Comparison of ENCODE assay signal across 9 mouse cellular contexts in the genomic region with DNA sequence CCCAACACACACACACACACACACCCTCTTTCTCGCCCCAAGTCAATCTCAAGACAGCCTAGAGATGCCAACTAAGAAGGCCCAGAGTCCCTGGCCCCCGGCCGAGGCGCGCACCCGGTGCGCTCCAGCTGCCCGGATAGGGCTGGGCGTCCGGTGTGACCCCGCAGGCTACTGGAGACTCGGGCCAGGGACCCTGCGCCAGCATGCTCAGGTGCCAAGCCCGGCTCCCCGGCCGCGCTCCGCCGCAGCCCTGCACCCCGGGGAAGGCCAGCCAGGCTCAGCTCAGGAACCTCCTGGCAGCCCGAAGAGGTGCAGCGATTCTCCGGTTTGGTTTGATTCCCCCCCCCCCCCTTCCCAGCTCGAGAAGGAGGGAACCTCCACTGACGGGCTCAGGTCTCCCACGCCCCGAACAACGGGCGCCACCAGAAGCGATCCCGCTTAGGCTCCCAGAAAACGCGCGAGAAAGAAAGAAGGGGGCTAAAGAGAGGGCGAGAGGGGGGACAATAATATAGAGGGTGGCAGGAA. TPM values are rescaled to one million over a fixed set of nuclear protein-coding genes. Genes with fewer than 3 reads are reported as not detected.
DNase-seq lines count a peak whose midpoint lies in the region; ATAC-seq lines count a peak whose summit lies in the region.
"Had no signal": no experiment of that assay in that cellular context is flagged by ENCODE, and none has a peak within 500 bp of the region (broad histone marks: within the 10 kb centered on the region; RNA-seq: fewer than 3 reads in every experiment).

No protein-coding gene starts in this region.

- WGBS in heart, embryonic 14.5 days: under 1% methylated on average over 35 of the region's 35 CpGs
- under 1% methylated on average over 34 of the region's 35 CpGs for WGBS in kidney, embryonic 16.5 days
- 2% methylated on average over 35 of the region's 35 CpGs for WGBS in liver, embryonic 15.5 days (ENCODE audit: insufficient replicate concordance)

- peak overlapping the region; percentile 88 for H3K9ac ChIP-seq in heart, embryonic 14.5 days (ENCODE audit: low read length)
- H3K9ac ChIP-seq in kidney, embryonic 16.5 days (replicated peaks; ENCODE audit: low read length): peak overlapping the region; percentile 72
- H3K9ac ChIP-seq in liver, embryonic 15.5 days: no peak overlapping the region

- peak; percentile 29 for ATAC-seq in heart, embryonic 14.5 days (ENCODE audit: insufficient number of reproducible peaks, insufficient read depth, low FRiP score, low read depth)
- peak; percentile 65 for ATAC-seq in kidney, embryonic 16.5 days (ENCODE audit: low FRiP score, low TSS enrichment)
- no peak for ATAC-seq in liver, embryonic 15.5 days (ENCODE audit: insufficient read depth)

- no peaks in the 10 kb centered on the region for H3K9me3 ChIP-seq in heart, embryonic 14.5 days (ENCODE audit: control insufficient read depth, low read length)
- no peaks in the 10 kb centered on the region for H3K9me3 ChIP-seq in kidney, embryonic 16.5 days (ENCODE audit: low read length)
- no peaks in the 10 kb centered on the region for H3K9me3 ChIP-seq in liver, embryonic 15.5 days (replicated peaks)

- no peaks in the 10 kb centered on the region; the same call in 1 of the 2 replicates for H3K27me3 ChIP-seq in heart, embryonic 14.5 days (ENCODE audit: control insufficient read depth, insufficient read depth, low read length)
- H3K27me3 ChIP-seq in kidney, embryonic 16.5 days (ENCODE audit: insufficient read depth, low read length): peaks cover 43% of the 10 kb centered on the region
- H3K27me3 ChIP-seq in liver, embryonic 15.5 days: peaks cover 55% of the 10 kb centered on the region

- peaks cover 0 to 18% of the 10 kb centered on the region in 2 experiments; a peak in 3 of 4 replicates for H3K4me1 ChIP-seq in heart, embryonic 14.5 days (ENCODE audit: control insufficient read depth in 2 of 2, insufficient read depth in 2 of 2, low read length in 2 of 2)
- H3K4me1 ChIP-seq in kidney, embryonic 16.5 days (ENCODE audit: insufficient read depth, low read length): 0 out of 2 replicates have a peak, but pooled peaks cover 7% of the 10 kb centered on the region
- H3K4me1 ChIP-seq in liver, embryonic 15.5 days (replicated peaks): 0 out of 2 replicates have a peak, but pooled peaks cover 6% of the 10 kb centered on the region

- peak; percentile 95 for DNase-seq in heart, adult 11 months
- DNase-seq in heart, adult 8-10 months (ENCODE audit: low spot score): no peak
- DNase-seq in embryo, embryonic 10.5 days (ENCODE audit: low spot score): peak; percentile 31
- DNase-seq in right cerebral cortex, adult 18-20 months: peak; percentile 30
- DNase-seq in thymus, adult 18-20 months: no peak

- no peaks in the 10 kb centered on the region for H3K36me3 ChIP-seq in heart, embryonic 14.5 days (ENCODE audit: control insufficient read depth, insufficient read depth, low read length)
- H3K36me3 ChIP-seq in kidney, embryonic 16.5 days (ENCODE audit: insufficient read depth, low read length): no peaks in the 10 kb centered on the region
- H3K36me3 ChIP-seq in liver, embryonic 15.5 days (replicated peaks): no peaks in the 10 kb centered on the region

- peak overlapping the region; percentile 81 to 83 for H3K4me3 ChIP-seq in heart, embryonic 14.5 days (ENCODE audit: control insufficient read depth in 1 of 2, insufficient read depth in 1 of 2, low read depth in 1 of 2, low read length in 2 of 2)
- peak overlapping the region; percentile 74 for H3K4me3 ChIP-seq in kidney, embryonic 16.5 days (ENCODE audit: low read length)
- peak overlapping the region; percentile 46 for H3K4me3 ChIP-seq in liver, embryonic 15.5 days (replicated peaks)

- peak overlapping the region; percentile 91 to 99 for H3K27ac ChIP-seq in heart, embryonic 14.5 days (replicated peaks in 1 of 2; ENCODE audit: control insufficient read depth in 1 of 2, insufficient read depth in 1 of 2, low read depth in 2 of 2, low read length in 2 of 2)
- H3K27ac ChIP-seq in kidney, embryonic 16.5 days (ENCODE audit: low read length): peak overlapping the region; percentile 53; the same call in 1 of the 2 replicates
- H3K27ac ChIP-seq in liver, embryonic 15.5 days (replicated peaks): no peak overlapping the region

- peak overlapping the region; percentile 82 for H3K4me2 ChIP-seq in heart, embryonic 14.5 days (ENCODE audit: low read length)
- H3K4me2 ChIP-seq in kidney, embryonic 16.5 days (replicated peaks; ENCODE audit: low read depth, low read length): peak overlapping the region; percentile 97
- H3K4me2 ChIP-seq in liver, embryonic 15.5 days: peak overlapping the region; percentile 72

RNA-seq across cellular contexts. Expression of a gene that starts 0.9 kb away (rescaled TPM):
- total RNA-seq in heart, adult 8-10 months (2022): 10 to 100 TPM; 12.7 to 18.3 (median 13.8) TPM
- 13.4 and 13.8 TPM in 2 replicates for polyA plus RNA-seq in heart, embryonic 14.5 days (2014; fragmentation: Nextera tagmentation; extraction: Ambion mirVana)
- 5.6 and 6.6 TPM in 2 replicates for polyA plus RNA-seq in kidney, embryonic 16.5 days (2015; fragmentation: Nextera tagmentation; extraction: Ambion mirVana)
- polyA plus RNA-seq in liver, embryonic 15.5 days (2015; fragmentation: Nextera tagmentation; extraction: Ambion mirVana): 0.01 and 0.08 TPM in 2 replicates
- polyA plus RNA-seq: spleen, adult 2 months had no signal

Comparison
In these comparisons a context has a peak if more than half of its experiments do, and no peak if none do; other contexts are left out.
1. DNase-seq: peak in heart, adult 11 months (single experiment), embryo, embryonic 10.5 days (single experiment) and right cerebral cortex, adult 18-20 months (single experiment); none in heart, adult 8-10 months (single experiment) and thymus, adult 18-20 months (0 of 2).
2. Peak in every context shown above with its lines, with median percentiles within 50 percentile points of each other: H3K4me2 ChIP-seq and H3K4me3 ChIP-seq.